Mouse (Mus musculus) heart, embryonic 12.5 days (tissue): ENCODE measurements around the gene Tnr. TPM values are rescaled to one million over a fixed set of nuclear protein-coding genes. Genes with fewer than 3 reads are reported as not detected.

Experiments used
- ATAC-seq: fragments of 200-750 bp; cut with Nextera tagmentation; 2 replicates; pipeline ENCODE4 v1.8.0; 2017; ENCODE audit warnings: moderate TSS enrichment, moderate library complexity; ENCODE audit not compliant: insufficient number of reproducible peaks, low FRiP score
- H3K27ac ChIP-seq: fragments of 300-500 bp; sonication (generic); 2 replicates; pipeline ENCODE4 v1.5.1; 2016; ENCODE audit warnings: mild to moderate bottlenecking, moderate library complexity; ENCODE audit not compliant: poor library complexity, severe bottlenecking
- H3K27me3 ChIP-seq: fragments of 300-500 bp; sonication (generic); replicated peaks from 2 replicates; pipeline ENCODE4 v1.6.1; 2016; ENCODE audit warnings: mild to moderate bottlenecking, moderate library complexity
- H3K36me3 ChIP-seq: fragments of 300-500 bp; sonication (generic); 2 replicates; pipeline ENCODE4 v1.6.1; 2016; ENCODE audit warnings: mild to moderate bottlenecking, moderate library complexity
- H3K4me1 ChIP-seq: fragments of 300-500 bp; sonication (generic); replicated peaks from 2 replicates; pipeline ENCODE4 v1.6.1; 2016; ENCODE audit warnings: mild to moderate bottlenecking
- H3K4me2 ChIP-seq: fragments of 300-500 bp; sonication (generic); 2 replicates; pipeline ENCODE4 v1.6.1; 2016; ENCODE audit warnings: mild to moderate bottlenecking, moderate library complexity
- H3K4me3 ChIP-seq: fragments of 300-500 bp; sonication (generic); 2 replicates; pipeline ENCODE4 v1.5.1; 2016; ENCODE audit warnings: mild to moderate bottlenecking
- H3K9ac ChIP-seq: fragments of 300-500 bp; sonication (generic); 2 replicates; pipeline ENCODE4 v1.6.1; 2016; ENCODE audit warnings: mild to moderate bottlenecking, moderate library complexity
- H3K9me3 ChIP-seq: fragments of 300-500 bp; sonication (generic); replicated peaks from 2 replicates; pipeline ENCODE4 v1.6.1; 2016; ENCODE audit warnings: mild to moderate bottlenecking, moderate library complexity
- WGBS: fragments of 180-500 bp; shearing (Covaris S2); methylation state at CpG from one replicate; pipeline ENCODE4 v1.1.7; 2016; 5-methylcytosine and 5-hydroxymethylcytosine counted together
- polyA plus RNA-seq: library from polyadenylated mRNA; unstranded; fragments of >200 nt; fragmentation: Nextera tagmentation; extraction: Ambion mirVana; gene quantifications from 2 replicates; pipeline ENCODE4 v1.2.1, GENCODE M21; 2016

Tnr gene
- polyA plus RNA-seq, 1 experiment from 2014 or later = not detected

DNA sequence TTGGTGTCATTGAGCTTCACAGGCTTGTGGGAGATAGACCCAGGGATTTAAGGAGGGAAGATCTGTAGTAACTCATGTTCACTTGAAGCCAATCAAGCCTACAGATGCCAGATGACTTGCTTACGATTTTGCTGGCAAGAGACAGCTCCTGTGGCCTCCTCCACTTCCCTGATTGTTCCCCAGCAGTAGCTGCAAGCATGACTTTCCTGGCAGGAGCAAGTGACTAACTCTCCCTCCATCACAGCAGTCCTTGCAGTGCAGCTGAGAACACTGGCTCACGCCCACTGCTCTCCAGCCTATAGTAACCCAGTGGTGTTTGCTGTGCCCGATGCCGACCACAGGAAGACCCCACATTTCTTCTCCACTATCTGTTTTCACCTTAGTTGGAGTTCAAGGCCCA is 356.3 kb downstream of the Tnr start:
- no peaks in the 10 kb centered on the region for H3K36me3 ChIP-seq
- no peak overlapping the region for H3K27ac ChIP-seq
- no peaks in the 10 kb centered on the region for H3K4me1 ChIP-seq
- no peak overlapping the region for H3K4me2 ChIP-seq
- no peak overlapping the region for H3K9ac ChIP-seq
- ATAC-seq = no peak
- no peak overlapping the region for H3K4me3 ChIP-seq
- H3K27me3 ChIP-seq = no peaks in the 10 kb centered on the region
- 68% methylated on average over 4 of the region's 4 CpGs for WGBS
- no peaks in the 10 kb centered on the region for H3K9me3 ChIP-seq

DNA sequence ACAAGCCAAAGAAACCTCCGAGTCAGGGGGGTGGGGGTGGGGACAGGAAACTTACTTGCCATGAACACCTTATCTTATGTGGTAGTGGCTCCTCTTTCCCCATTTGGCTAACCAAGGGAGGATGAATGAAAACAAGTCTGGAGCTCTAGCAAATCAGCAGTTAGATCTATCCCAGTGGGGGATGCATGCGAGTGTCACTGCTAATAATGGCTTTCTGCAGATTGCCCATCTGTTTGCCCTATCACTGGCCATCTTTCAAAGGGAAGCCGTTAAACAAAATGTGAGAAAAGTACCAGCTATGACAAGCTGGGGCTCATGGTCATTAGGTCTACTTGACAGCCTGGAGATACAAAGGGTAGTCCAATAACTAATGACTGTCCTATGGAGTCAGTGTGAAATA is 361.9 kb downstream of the Tnr start:
- H3K4me2 ChIP-seq = no peak overlapping the region
- H3K4me3 ChIP-seq = no peak overlapping the region
- no peak overlapping the region for H3K27ac ChIP-seq
- no peaks in the 10 kb centered on the region for H3K36me3 ChIP-seq
- no peaks in the 10 kb centered on the region for H3K27me3 ChIP-seq
- no peak overlapping the region for H3K9ac ChIP-seq
- no peaks in the 10 kb centered on the region for H3K9me3 ChIP-seq
- no peak for ATAC-seq
- 31% methylated on average over 3 of the region's 3 CpGs for WGBS
- H3K4me1 ChIP-seq = no peaks in the 10 kb centered on the region

- H3K36me3 ChIP-seq = no peaks in the 10 kb centered on the region
- no peak for ATAC-seq
- no peaks in the 10 kb centered on the region for H3K27me3 ChIP-seq
- no peak overlapping the region for H3K9ac ChIP-seq
- no peaks in the 10 kb centered on the region for H3K9me3 ChIP-seq
- no peak overlapping the region for H3K4me2 ChIP-seq
- 93% methylated on average over 5 of the region's 5 CpGs for WGBS
- no peaks in the 10 kb centered on the region for H3K4me1 ChIP-seq
- no peak overlapping the region for H3K27ac ChIP-seq
- H3K4me3 ChIP-seq = no peak overlapping the region
Observed at GRCm38 (mm10) chr1:159888611-159889010, 365.0 kb downstream of the Tnr start.

DNA sequence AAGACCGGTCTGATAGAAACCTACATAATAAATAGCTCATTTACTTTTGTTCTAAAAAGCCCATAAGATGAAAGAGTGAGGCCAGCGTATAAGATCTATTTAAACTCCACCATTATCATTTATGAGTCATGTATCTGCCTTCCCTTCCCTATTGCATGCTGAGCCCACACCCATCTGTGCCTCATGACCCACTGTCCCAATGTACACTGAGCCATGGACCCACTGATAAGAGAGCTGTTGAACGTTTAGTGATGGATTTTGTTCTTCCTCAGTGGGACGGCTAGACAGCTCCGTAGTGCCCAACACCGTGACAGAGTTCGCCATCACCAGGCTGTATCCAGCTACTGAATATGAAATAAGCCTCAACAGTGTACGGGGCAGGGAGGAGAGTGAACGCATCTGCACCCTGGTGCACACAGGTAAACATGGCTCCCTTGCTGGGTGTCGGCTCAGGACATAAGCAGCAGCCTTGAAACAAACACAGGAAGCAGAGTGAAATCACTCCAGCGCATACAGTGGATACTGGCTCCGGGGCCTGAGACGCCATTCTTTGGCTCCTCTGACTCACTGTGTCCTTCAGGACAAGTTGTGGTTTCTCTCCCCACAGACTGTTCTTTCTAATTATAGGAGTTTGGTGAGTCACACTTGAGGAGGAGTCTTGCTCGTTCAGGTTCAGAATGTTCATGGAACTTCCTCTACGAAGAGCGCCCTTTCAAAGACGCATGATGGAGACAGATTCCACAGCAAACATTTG is 365.6 kb downstream of the Tnr start:
- H3K4me1 ChIP-seq = no peaks in the 10 kb centered on the region
- no peaks in the 10 kb centered on the region for H3K27me3 ChIP-seq
- H3K9me3 ChIP-seq = no peaks in the 10 kb centered on the region
- no peak overlapping the region for H3K4me2 ChIP-seq
- no peak overlapping the region for H3K27ac ChIP-seq
- ATAC-seq = no peak
- H3K4me3 ChIP-seq = no peak overlapping the region
- no peak overlapping the region for H3K9ac ChIP-seq
- WGBS = 77% methylated on average over 17 of the region's 17 CpGs
- no peaks in the 10 kb centered on the region for H3K36me3 ChIP-seq

DNA sequence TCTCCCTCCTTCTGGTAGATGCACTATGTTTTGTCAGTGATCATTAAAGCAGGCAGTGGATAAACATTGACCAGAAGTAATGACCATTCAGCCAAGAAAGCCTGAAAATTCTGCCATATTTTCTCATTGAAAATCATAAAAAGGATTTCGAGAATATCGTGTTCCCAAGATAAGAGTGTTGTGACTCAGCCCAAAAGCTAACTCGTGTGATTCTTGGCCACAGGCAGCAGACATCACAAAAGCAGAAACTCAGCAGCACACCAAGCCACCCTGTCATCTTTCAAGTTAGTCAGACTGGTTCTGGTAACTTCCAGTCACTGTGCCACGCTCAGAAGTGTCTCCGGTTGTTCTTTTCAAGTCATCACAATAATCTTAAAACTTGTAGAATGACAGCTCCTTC is 367.0 kb downstream of the Tnr start:
- Histone ChIP-seq H3K4me1 (no peaks in the 10 kb centered on the region), H3K9me3 (no peaks in the 10 kb centered on the region), H3K4me3 (no peak overlapping the region), H3K36me3 (no peaks in the 10 kb centered on the region), H3K4me2 (no peak overlapping the region), H3K27ac (no peak overlapping the region), H3K27me3 (no peaks in the 10 kb centered on the region), H3K9ac (no peak overlapping the region)
- ATAC-seq = no peak
- WGBS = 65% methylated on average over 5 of the region's 5 CpGs

DNA sequence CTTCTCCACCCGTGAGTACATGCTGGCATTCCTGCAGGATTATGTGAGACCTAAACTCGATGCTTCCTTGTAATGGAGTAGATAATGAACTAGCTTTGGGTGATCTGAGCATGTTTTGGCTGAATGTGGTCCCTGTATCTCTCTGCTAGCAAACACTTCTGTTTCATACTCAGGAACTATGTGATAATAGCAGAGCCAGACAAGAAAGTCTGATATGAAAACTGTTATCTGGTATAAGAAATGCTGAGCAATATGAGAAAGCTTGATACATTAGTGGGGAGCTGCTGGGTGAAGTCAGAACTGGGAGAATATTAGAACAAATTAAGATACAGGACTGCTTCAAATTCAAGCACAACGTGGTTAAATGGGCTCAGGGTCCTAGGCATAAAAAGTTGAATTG is 371.5 kb downstream of the Tnr start:
- ATAC-seq = no peak
- Histone ChIP-seq H3K27me3 (no peaks in the 10 kb centered on the region), H3K4me3 (no peak overlapping the region), H3K4me2 (no peak overlapping the region), H3K9me3 (no peaks in the 10 kb centered on the region), H3K9ac (no peak overlapping the region), H3K36me3 (no peaks in the 10 kb centered on the region), H3K4me1 (no peaks in the 10 kb centered on the region), H3K27ac (no peak overlapping the region)
- WGBS = 56% methylated on average over 3 of the region's 3 CpGs

DNA sequence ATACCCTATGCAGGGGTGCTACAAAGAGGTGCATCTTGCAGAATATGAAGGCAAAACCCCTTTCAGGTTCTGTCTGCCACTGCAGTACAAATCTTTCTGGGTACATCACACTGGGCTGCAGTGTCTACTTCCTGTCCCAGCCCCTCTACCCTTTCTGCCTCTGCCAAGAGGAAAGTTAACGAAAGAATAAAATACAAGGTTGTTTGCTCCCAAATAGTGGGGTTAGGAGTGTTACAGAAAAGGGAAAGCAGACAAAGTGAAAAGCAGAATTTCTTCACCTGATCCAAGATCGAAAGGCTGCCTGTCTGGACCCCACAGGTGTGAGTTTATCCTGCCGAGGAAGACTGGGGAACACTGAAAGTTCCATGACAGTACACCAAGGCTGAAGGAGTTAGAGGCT is 376.4 kb downstream of the Tnr start:
- Histone ChIP-seq H3K4me2 (no peak overlapping the region), H3K9ac (no peak overlapping the region), H3K36me3 (no peaks in the 10 kb centered on the region), H3K9me3 (no peaks in the 10 kb centered on the region), H3K4me1 (no peaks in the 10 kb centered on the region), H3K4me3 (no peak overlapping the region), H3K27ac (no peak overlapping the region), H3K27me3 (no peaks in the 10 kb centered on the region)
- 77% methylated on average over 3 of the region's 3 CpGs for WGBS
- no peak for ATAC-seq

- Histone ChIP-seq H3K27me3 (no peaks in the 10 kb centered on the region), H3K4me3 (no peak overlapping the region), H3K4me2 (no peak overlapping the region), H3K4me1 (no peaks in the 10 kb centered on the region), H3K9me3 (no peaks in the 10 kb centered on the region), H3K27ac (no peak overlapping the region), H3K36me3 (no peaks in the 10 kb centered on the region), H3K9ac (no peak overlapping the region)
- 63% methylated on average over 3 of the region's 3 CpGs for WGBS
- no peak for ATAC-seq
Observed at GRCm38 (mm10) chr1:159900639-159901038, 377.1 kb downstream of the Tnr start.

DNA sequence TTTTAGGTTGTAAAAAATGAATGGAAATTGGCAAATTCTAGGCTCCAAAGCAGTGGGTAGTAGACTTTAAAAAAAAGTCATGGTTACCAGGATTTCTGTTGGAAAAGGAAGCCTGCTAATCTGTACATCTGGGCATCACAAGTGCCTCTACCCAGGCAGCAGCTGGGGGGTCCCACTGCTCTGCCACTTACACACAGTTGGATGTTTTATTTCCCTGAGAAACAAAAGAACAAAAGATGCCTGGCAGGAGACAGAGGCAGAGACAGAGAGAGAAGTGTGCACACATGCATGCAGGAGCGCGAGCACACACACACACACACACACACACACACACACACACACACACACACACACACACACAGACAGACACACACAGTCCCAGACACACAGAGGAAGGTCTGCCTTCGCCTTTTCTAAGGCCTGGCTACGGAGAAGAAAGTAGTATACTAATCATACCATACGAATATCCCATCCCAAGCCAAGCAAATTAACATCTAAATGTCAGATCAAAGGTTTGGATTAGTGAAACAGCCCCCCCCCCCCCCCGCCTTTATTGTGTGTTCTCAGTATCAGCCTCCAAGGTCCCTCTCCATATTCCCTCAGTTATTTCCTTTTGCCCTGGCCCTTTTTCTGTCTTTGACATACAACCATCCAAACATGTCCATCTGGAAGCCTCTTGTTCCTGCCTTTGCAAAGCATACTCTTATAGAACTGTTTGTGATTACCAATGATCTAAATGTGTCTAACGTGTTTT is 378.0 kb downstream of the Tnr start:
- 79% methylated on average over 7 of the region's 7 CpGs for WGBS
- ATAC-seq = no peak

DNA sequence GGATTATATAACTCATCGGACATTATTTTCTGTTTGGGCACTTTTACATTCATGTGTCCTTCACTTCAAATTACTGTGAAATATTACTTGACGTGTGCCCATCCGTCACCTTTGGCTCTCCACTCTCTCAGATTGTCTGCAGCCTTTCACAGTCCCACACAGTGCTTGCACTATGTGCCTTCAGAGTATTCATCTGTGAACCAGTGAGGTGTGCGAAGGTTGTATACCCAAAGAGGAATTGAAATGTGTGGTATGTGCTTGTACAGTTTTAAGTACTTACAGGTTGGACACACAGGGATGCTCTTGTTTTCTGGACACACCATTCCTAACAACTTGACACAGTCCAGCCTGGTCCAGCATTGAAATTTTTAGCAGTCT is 378.5 kb downstream of the Tnr start:
- 85% methylated on average over 4 of the region's 4 CpGs for WGBS
- H3K36me3 ChIP-seq = no peaks in the 10 kb centered on the region
- no peak overlapping the region for H3K4me2 ChIP-seq
- H3K9me3 ChIP-seq = no peaks in the 10 kb centered on the region
- H3K27me3 ChIP-seq = no peaks in the 10 kb centered on the region
- no peak overlapping the region for H3K27ac ChIP-seq
- H3K4me3 ChIP-seq = no peak overlapping the region
- no peak for ATAC-seq
- no peak overlapping the region for H3K9ac ChIP-seq
- H3K4me1 ChIP-seq = no peaks in the 10 kb centered on the region

More for the DNA sequence above, 378.0 kb downstream of the Tnr start:
- no peaks in the 10 kb centered on the region for H3K36me3 ChIP-seq
- no peaks in the 10 kb centered on the region for H3K4me1 ChIP-seq
- no peak overlapping the region for H3K27ac ChIP-seq
- no peak overlapping the region for H3K4me2 ChIP-seq
- no peak overlapping the region for H3K4me3 ChIP-seq
- no peaks in the 10 kb centered on the region for H3K9me3 ChIP-seq
- H3K9ac ChIP-seq = no peak overlapping the region
- H3K27me3 ChIP-seq = no peaks in the 10 kb centered on the region

- 0 out of 2 replicates have a peak, but pooled peaks cover 2% of the 10 kb centered on the region for H3K9me3 ChIP-seq
- H3K36me3 ChIP-seq = no peaks in the 10 kb centered on the region
- H3K27ac ChIP-seq = no peak overlapping the region
- H3K4me1 ChIP-seq = no peaks in the 10 kb centered on the region; the same call in 1 of the 2 replicates
- ATAC-seq = no peak
- H3K4me2 ChIP-seq = no peak overlapping the region
- no peaks in the 10 kb centered on the region; the same call in 1 of the 2 replicates for H3K27me3 ChIP-seq
- 33% methylated on average over 5 of the region's 5 CpGs for WGBS
- no peak overlapping the region for H3K9ac ChIP-seq
- H3K4me3 ChIP-seq = no peak overlapping the region
Observed at GRCm38 (mm10) chr1:159911006-159911405, 387.4 kb downstream of the Tnr start.
